Mouse (Mus musculus): ENCODE data around the gene Zhx3.

DNA sequence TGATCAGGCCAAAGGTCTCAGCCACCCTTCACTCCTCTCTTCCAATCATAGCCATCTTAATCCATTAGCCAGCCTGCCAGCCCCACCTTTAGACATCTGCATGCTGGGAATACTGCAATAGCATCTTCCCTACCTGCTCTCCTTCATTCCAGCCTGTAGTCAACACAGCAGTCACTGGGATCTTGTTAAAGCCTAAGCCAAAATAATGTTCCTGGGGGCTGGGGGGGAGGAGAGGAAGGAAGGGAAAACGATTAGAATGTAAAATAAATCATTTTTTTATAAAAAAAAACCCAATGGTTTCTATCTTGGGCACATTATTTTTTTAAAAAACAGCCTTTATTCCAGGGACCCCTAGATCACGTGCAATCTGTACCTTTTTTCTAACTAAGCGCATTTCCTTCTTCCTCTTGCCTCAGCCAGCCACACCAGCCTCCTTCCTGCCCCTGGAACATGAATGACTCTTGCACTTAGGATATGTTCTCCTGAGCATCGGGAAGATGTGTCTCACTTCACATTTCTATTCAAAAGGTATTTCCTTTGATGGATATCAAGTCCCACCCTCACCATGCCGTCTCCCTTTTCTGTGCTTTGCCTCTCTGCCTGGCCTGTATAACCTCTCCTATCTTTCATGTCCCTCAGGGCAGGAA, 1.6 kb upstream of the Zhx3 start:
- TF ChIP-seq EP300 (IDR thresholded peaks at IDR 0.05; ENCODE audit: insufficient read depth, low read depth, low read length): no peak
- no peak for TF ChIP-seq POLR2A (IDR thresholded peaks at IDR 0.05; ENCODE audit: insufficient read depth, low read length)
- no peak for TF ChIP-seq CTCF (IDR thresholded peaks at IDR 0.05; ENCODE audit: low read depth, low read length)
